12 mouse cellular contexts compared by ENCODE assay signal in the genomic region with DNA sequence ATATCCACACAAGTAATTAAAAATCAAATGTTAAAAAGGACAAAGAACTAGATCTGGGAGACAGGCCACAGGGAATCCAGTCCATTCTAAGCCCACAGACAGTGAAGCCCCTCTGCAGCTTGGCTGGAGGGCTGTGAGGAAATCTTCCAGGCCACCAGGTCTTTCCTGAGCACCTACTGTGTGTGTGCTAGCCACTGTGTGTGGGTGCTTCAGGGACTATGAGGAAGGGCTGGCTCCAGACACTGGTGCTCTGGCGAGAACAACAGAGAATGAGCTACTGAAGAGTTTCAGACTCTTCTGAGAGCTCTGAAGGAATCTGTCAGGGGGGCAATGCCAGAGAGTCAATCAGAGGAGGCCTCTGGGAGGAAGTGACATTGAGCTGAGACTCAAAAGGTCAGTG. TPM values are rescaled to one million over a fixed set of nuclear protein-coding genes. Genes with fewer than 3 reads are reported as not detected.
DNase-seq lines count a peak whose midpoint lies in the region; ATAC-seq and TF ChIP-seq lines count a peak whose summit lies in the region.
"Had no signal": no experiment of that assay in that cellular context is flagged by ENCODE, and none has a peak within 500 bp of the region (broad histone marks: within the 10 kb centered on the region; RNA-seq: fewer than 3 reads in every experiment).

No protein-coding gene starts in this region.

- H3K4me3 ChIP-seq in gastrocnemius, adult 2 months: no peak overlapping the region
- H3K4me3 ChIP-seq in hindbrain, postnatal 0 days (ENCODE audit: low read length): no peak overlapping the region
- no peak overlapping the region for H3K4me3 ChIP-seq in hindbrain, embryonic 14.5 days (replicated peaks; ENCODE audit: low read length)
- H3K4me3 ChIP-seq in E14TG2a.4 (replicated peaks; ENCODE audit: low read length): peak overlapping the region; percentile 52
- H3K4me3 ChIP-seq in limb, embryonic 10.5 days: no peak overlapping the region
- H3K4me3 ChIP-seq: midbrain, embryonic 12.5 days had no signal

- no peak for TF ChIP-seq CTCF in gastrocnemius, adult 2 months (IDR thresholded peaks at IDR 0.05)
- no peak for TF ChIP-seq CTCF in hindbrain, postnatal 0 days (IDR thresholded peaks at IDR 0.05; ENCODE audit: low read depth)
- no peak for TF ChIP-seq CTCF in E14TG2a.4 (conservative IDR thresholded peaks at IDR 0.05; ENCODE audit: low read length)

- peaks cover 10% of the 10 kb centered on the region; the same call in 1 of the 2 replicates for H3K4me1 ChIP-seq in hindbrain, postnatal 0 days (ENCODE audit: insufficient read depth, low read length)
- H3K4me1 ChIP-seq in hindbrain, embryonic 14.5 days (replicated peaks; ENCODE audit: control insufficient read depth, insufficient read depth, low read length): peaks cover 17% of the 10 kb centered on the region
- H3K4me1 ChIP-seq in E14TG2a.4 (replicated peaks; ENCODE audit: low read depth, low read length): peaks cover 97% of the 10 kb centered on the region
- H3K4me1 ChIP-seq in limb, embryonic 10.5 days: peaks cover 70% of the 10 kb centered on the region

- H3K27me3 ChIP-seq in hindbrain, postnatal 0 days (ENCODE audit: insufficient read depth, low read length): no peaks in the 10 kb centered on the region
- no peaks in the 10 kb centered on the region for H3K27me3 ChIP-seq in hindbrain, embryonic 14.5 days (ENCODE audit: control insufficient read depth, insufficient read depth, low read length)
- no peaks in the 10 kb centered on the region for H3K27me3 ChIP-seq in E14TG2a.4 (ENCODE audit: insufficient read depth, low read length)
- H3K27me3 ChIP-seq in limb, embryonic 10.5 days (ENCODE audit: low read depth, poor library complexity, severe bottlenecking): no peaks in the 10 kb centered on the region

- no peaks in the 10 kb centered on the region for H3K9me3 ChIP-seq in hindbrain, postnatal 0 days (ENCODE audit: low read length)
- H3K9me3 ChIP-seq in hindbrain, embryonic 14.5 days (ENCODE audit: control insufficient read depth, low read length): no peaks in the 10 kb centered on the region
- no peaks in the 10 kb centered on the region for H3K9me3 ChIP-seq in E14TG2a.4 (ENCODE audit: low read length)
- no peaks in the 10 kb centered on the region for H3K9me3 ChIP-seq in limb, embryonic 10.5 days (replicated peaks)
- H3K9me3 ChIP-seq: midbrain, embryonic 12.5 days had no signal

- intact Hi-C loops in gastrocnemius, adult 2 months (cut with DNase I): no loop called here

- H3K9ac ChIP-seq in hindbrain, postnatal 0 days (replicated peaks; ENCODE audit: low read length): no peak overlapping the region
- H3K9ac ChIP-seq in hindbrain, embryonic 14.5 days: no peak overlapping the region
- H3K9ac ChIP-seq: midbrain, embryonic 12.5 days had no signal

- WGBS in hindbrain, postnatal 0 days: 38% methylated on average over 1 of the region's 1 CpGs
- 57% methylated on average over 1 of the region's 1 CpGs for WGBS in hindbrain, embryonic 14.5 days
- 75% methylated on average over 1 of the region's 1 CpGs for WGBS in limb, embryonic 10.5 days

- no peaks in the 10 kb centered on the region for H3K36me3 ChIP-seq in hindbrain, postnatal 0 days (ENCODE audit: insufficient read depth, low read length)
- H3K36me3 ChIP-seq in hindbrain, embryonic 14.5 days (replicated peaks; ENCODE audit: control insufficient read depth, insufficient read depth): no peaks in the 10 kb centered on the region
- H3K36me3 ChIP-seq in E14TG2a.4 (ENCODE audit: insufficient read depth, low read length): peaks cover 56% of the 10 kb centered on the region
- H3K36me3 ChIP-seq in limb, embryonic 10.5 days: peaks cover 96% of the 10 kb centered on the region
- H3K36me3 ChIP-seq: midbrain, embryonic 12.5 days had no signal

- peak overlapping the region; percentile 65 for H3K27ac ChIP-seq in gastrocnemius, adult 2 months
- H3K27ac ChIP-seq in hindbrain, postnatal 0 days: peak overlapping the region; percentile 72; the same call in 1 of the 2 replicates
- no peak overlapping the region for H3K27ac ChIP-seq in hindbrain, embryonic 14.5 days
- H3K27ac ChIP-seq in limb, embryonic 10.5 days: peak overlapping the region; percentile 85

- no peak for ATAC-seq in hindbrain, postnatal 0 days
- no peak for ATAC-seq in hindbrain, embryonic 14.5 days (ENCODE audit: low FRiP score)

- H3K4me2 ChIP-seq in hindbrain, postnatal 0 days (ENCODE audit: low read depth, low read length): no peak overlapping the region
- H3K4me2 ChIP-seq in hindbrain, embryonic 14.5 days (replicated peaks): no peak overlapping the region
- H3K4me2 ChIP-seq: midbrain, embryonic 12.5 days had no signal

- no peak for DNase-seq in gastrocnemius, adult 2 months
- no peak for DNase-seq in gastrocnemius, postnatal 10 days
- DNase-seq in hindbrain, postnatal 0 days (ENCODE audit: low spot score): no peak
- no peak for DNase-seq in hindbrain, embryonic 14.5 days (ENCODE audit: low spot score)
- DNase-seq in limb, embryonic 10.5 days (ENCODE audit: low spot score): no peak
- DNase-seq in right cerebral cortex, postnatal 4 days: no peak
- no peak for DNase-seq in T-cell, adult 2 months (ENCODE audit: low spot score)
- DNase-seq: cerebellum, postnatal 36 days; gastrocnemius, postnatal 36 days; left cerebral cortex, postnatal 4 days had no signal

RNA-seq across cellular contexts. Expression of a gene that starts 13.6 kb away (rescaled TPM):
- total RNA-seq in gastrocnemius, adult 2 months (2021): 10 to 100 TPM in 1 of 2 experiments, 1 to 10 TPM in 1; 5.9 to 12.2 TPM
- total RNA-seq in gastrocnemius, postnatal 10 days (2021): 10 to 100 TPM; 25.7 to 30.3 TPM
- 111 and 114 TPM in 2 replicates for total RNA-seq in hindbrain, postnatal 0 days (2014; rRNA removed)
- polyA plus RNA-seq in hindbrain, postnatal 0 days (2015; fragmentation: Nextera tagmentation; extraction: Ambion mirVana): 71.4 and 81.6 TPM in 2 replicates
- polyA plus RNA-seq in hindbrain, embryonic 14.5 days (2014; fragmentation: Nextera tagmentation; extraction: Ambion mirVana): 125 TPM in 2 replicates
- 157 and 188 TPM in 2 replicates for polyA plus RNA-seq in limb, embryonic 10.5 days (2016; fragmentation: Nextera tagmentation; extraction: Ambion mirVana)
